Mouse (Mus musculus) MEL (cell line): Measurements from ENCODE around the gene Ptprn2.

Experiments
- CTCF ChIP-seq, 3 experiments: IDR thresholded peaks in 2 of 3; conservative IDR thresholded peaks in 1 of 3; 2 replicates each; pipeline ENCODE4 v1.5.1; 2011 to 2012; ENCODE audit warnings: low read length in 3 of 3, low read depth in 2 of 3, mild to moderate bottlenecking in 2 of 3, improper control_type of control experiment in 1 of 3, inconsistent platforms in 1 of 3, mixed read lengths in 1 of 3, moderate library complexity in 1 of 3; ENCODE audit not compliant: control insufficient read depth in 1 of 3, insufficient read depth in 1 of 3, poor library complexity in 1 of 3, severe bottlenecking in 1 of 3
- GATA1 ChIP-seq: IDR thresholded peaks from 2 replicates; pipeline ENCODE4 v1.6.1; 2011; ENCODE audit warnings: low read depth, low read length, improper control_type of control experiment
- MEF2A ChIP-seq: IDR thresholded peaks from 2 replicates; pipeline ENCODE4 v1.6.1; 2014; ENCODE audit warnings: low read depth, mild to moderate bottlenecking, inconsistent platforms, low read length, improper control_type of control experiment; ENCODE audit not compliant: poor library complexity, insufficient replicate concordance, severe bottlenecking; ENCODE audit errors: extremely low read depth
- SMC3 ChIP-seq: IDR thresholded peaks from 2 replicates; pipeline ENCODE4 v1.6.1; 2011; ENCODE audit warnings: low read depth, low read length, improper control_type of control experiment
- UBTF ChIP-seq: IDR thresholded peaks from 2 replicates; pipeline ENCODE4 v1.6.1; 2012; ENCODE audit warnings: low read depth, mild to moderate bottlenecking, inconsistent platforms, low read length, improper control_type of control experiment, moderate library complexity, borderline replicate concordance; ENCODE audit not compliant: insufficient read depth
- USF1 ChIP-seq: IDR thresholded peaks from 2 replicates; pipeline ENCODE4 v1.6.1; 2014; ENCODE audit warnings: low read depth, mild to moderate bottlenecking, inconsistent platforms, low read length, improper control_type of control experiment, moderate library complexity

- TF ChIP-seq USF1 (no peak), GATA1 (no peak), CTCF (IDR thresholded peaks at IDR 0.05 in 2 of 3, conservative IDR thresholded peaks at IDR 0.05 in 1 of 3; ENCODE audit: control insufficient read depth in 1 of 3, insufficient read depth in 1 of 3, low read depth in 2 of 3, low read length in 3 of 3, poor library complexity in 1 of 3, severe bottlenecking in 1 of 3) (no peak), UBTF (no peak), MEF2A (no peak), SMC3 (no peak)
Observed at GRCm38 (mm10) chr12:116771493-116771892, 286.0 kb downstream of the Ptprn2 start.
